Mouse (Mus musculus) limb, embryonic 10.5 days (tissue): ENCODE measurements around the gene Plxdc1. TPM values are rescaled to one million over a fixed set of nuclear protein-coding genes. Genes with fewer than 3 reads are reported as not detected.

Source experiments
- DNase-seq: peaks from one replicate; pipeline ENCODE4 v3.0.0-alpha.2; 2017; ENCODE audit warnings: low spot score
- H3K27ac ChIP-seq: fragments of 300-500 bp; sonication (generic); 2 replicates; pipeline ENCODE4 v1.5.1; 2016; ENCODE audit warnings: mild to moderate bottlenecking
- H3K27me3 ChIP-seq: fragments of 300-500 bp; sonication (generic); 2 replicates; pipeline ENCODE4 v1.6.1; 2016; ENCODE audit warnings: low read depth, mild to moderate bottlenecking; ENCODE audit not compliant: poor library complexity, severe bottlenecking
- H3K36me3 ChIP-seq: fragments of 300-500 bp; sonication (generic); 2 replicates; pipeline ENCODE4 v1.6.1; 2016; ENCODE audit warnings: mild to moderate bottlenecking, moderate library complexity
- H3K4me1 ChIP-seq: fragments of 300-500 bp; sonication (generic); 2 replicates; pipeline ENCODE4 v1.6.1; 2016
- H3K4me3 ChIP-seq: fragments of 300-500 bp; sonication (generic); 2 replicates; pipeline ENCODE4 v1.5.1; 2016; ENCODE audit warnings: mild to moderate bottlenecking, moderate library complexity
- H3K9me3 ChIP-seq: fragments of 300-500 bp; sonication (generic); replicated peaks from 2 replicates; pipeline ENCODE4 v1.6.1; 2016; ENCODE audit warnings: mild to moderate bottlenecking
- WGBS: fragments of 180-500 bp; shearing (Covaris S2); methylation state at CpG from one replicate; pipeline ENCODE4 v1.1.7; 2016; 5-methylcytosine and 5-hydroxymethylcytosine counted together
- microRNA-seq: library from miRNA; unstranded; fragments of <30 nt; microRNA quantifications from one replicate; pipeline ENCODE4, GENCODE M21; 2017
- polyA plus RNA-seq: library from polyadenylated mRNA; unstranded; fragments of >200 nt; fragmentation: Nextera tagmentation; extraction: Ambion mirVana; gene quantifications from 2 replicates; pipeline ENCODE4 v1.2.1, GENCODE M21; 2016

Gene Plxdc1
- polyA plus RNA-seq, 1 experiment from 2014 or later, result not detected

DNA sequence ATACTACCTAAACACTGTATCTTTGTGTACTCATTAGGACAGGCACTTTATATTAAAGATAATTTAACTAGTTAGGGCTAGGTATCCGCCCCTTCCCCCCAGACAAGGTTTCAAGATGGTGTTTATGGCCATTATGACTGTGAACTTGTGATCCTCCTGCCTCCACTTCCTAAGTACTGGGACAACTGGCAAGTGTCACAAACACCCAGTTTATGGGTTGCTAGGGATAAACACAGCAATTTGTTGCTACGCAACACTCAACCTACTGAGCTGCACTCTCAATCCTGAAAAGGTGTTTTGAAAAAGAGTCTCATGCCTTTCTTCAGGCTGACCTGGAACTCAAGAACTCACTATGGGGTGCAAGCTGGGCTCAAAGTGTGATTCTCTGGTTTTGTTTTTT, 108.9 kb downstream of the Plxdc1 start:
- 50% methylated on average over 2 of the region's 2 CpGs for WGBS
- H3K4me3 ChIP-seq, result no peak overlapping the region
- peaks cover 4% of the 10 kb centered on the region; the same call in 1 of the 2 replicates for H3K4me1 ChIP-seq
- H3K36me3 ChIP-seq, result no peaks in the 10 kb centered on the region
- H3K27ac ChIP-seq, result no peak overlapping the region
- H3K9me3 ChIP-seq, result no peaks in the 10 kb centered on the region
- no peaks in the 10 kb centered on the region for H3K27me3 ChIP-seq
- DNase-seq, result peak; percentile 64

DNA sequence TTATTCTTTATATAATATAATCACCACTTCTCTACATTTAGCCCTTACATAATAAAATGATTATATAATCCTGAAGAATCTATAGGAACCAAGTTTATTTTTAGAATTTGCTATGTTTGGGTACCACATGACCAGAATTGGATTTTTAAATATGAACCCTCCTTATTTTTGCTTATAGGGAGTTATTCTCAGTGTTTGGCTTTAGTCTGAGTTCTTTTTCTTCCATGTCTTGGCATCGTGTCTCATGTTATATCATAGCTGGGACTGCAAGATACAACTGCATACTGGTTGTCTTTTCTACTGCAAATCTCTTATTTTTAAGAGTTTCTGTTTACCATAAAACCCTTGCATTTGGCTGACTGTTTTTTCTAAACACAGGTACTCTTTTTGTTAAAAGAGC, 111.8 kb downstream of the Plxdc1 start:
- peaks cover 4% of the 10 kb centered on the region; the same call in 1 of the 2 replicates for H3K4me1 ChIP-seq
- no peak overlapping the region for H3K4me3 ChIP-seq
- 95% methylated on average over 1 of the region's 1 CpGs for WGBS
- no peak overlapping the region for H3K27ac ChIP-seq
- no peaks in the 10 kb centered on the region for H3K27me3 ChIP-seq
- H3K36me3 ChIP-seq, result no peaks in the 10 kb centered on the region
- no peak for DNase-seq
- no peaks in the 10 kb centered on the region for H3K9me3 ChIP-seq

Small RNAs within 50 kb of the gene (microRNA-seq; reads per million reads assigned to microRNA genes)
- gene Gm22461 (not detected), gene Gm27597 (not detected)

Other genes with a start within 250 kb of the Plxdc1 start
- 1.6 and 1.9 TPM in 2 replicates for gene Pip4k2b, start 241.7 kb downstream of the Plxdc1 start, polyA plus RNA-seq
- gene Cwc25, start 219.9 kb downstream of the Plxdc1 start, polyA plus RNA-seq, result 17.8 and 21.6 TPM in 2 replicates
- 0.43 and 0.74 TPM in 2 replicates for gene 1700001P01Rik, start 210.5 kb downstream of the Plxdc1 start, polyA plus RNA-seq
- 449 and 506 TPM in 2 replicates for gene Rpl23, start 204.0 kb downstream of the Plxdc1 start, polyA plus RNA-seq
- 90.0 and 110 TPM in 2 replicates for gene Lasp1, start 187.4 kb downstream of the Plxdc1 start, polyA plus RNA-seq
- 10.9 and 14.0 TPM in 2 replicates for gene B230217C12Rik, start 145.7 kb downstream of the Plxdc1 start, polyA plus RNA-seq
- 0.50 and 0.60 TPM in 2 replicates for gene Fbxo47, start 102.3 kb downstream of the Plxdc1 start, polyA plus RNA-seq
- gene Arl5c, start 9.7 kb upstream of the Plxdc1 start, polyA plus RNA-seq, result 12.4 and 17.8 TPM in 2 replicates
- 3.4 and 6.5 TPM in 2 replicates for gene Cacnb1, start 36.6 kb upstream of the Plxdc1 start, polyA plus RNA-seq
- 1,186 and 1,476 TPM in 2 replicates for gene Rpl19, start 40.3 kb upstream of the Plxdc1 start, polyA plus RNA-seq
- gene Stac2, start 67.0 kb upstream of the Plxdc1 start, polyA plus RNA-seq, result 0.28 and 0.56 TPM in 2 replicates
- 17.3 and 27.3 TPM in 2 replicates for gene Fbxl20, start 164.0 kb upstream of the Plxdc1 start, polyA plus RNA-seq
- gene Med1, start 206.8 kb upstream of the Plxdc1 start, polyA plus RNA-seq, result 73.2 and 84.3 TPM in 2 replicates
- gene Cdk12, start 216.6 kb upstream of the Plxdc1 start, polyA plus RNA-seq, result 12.2 and 14.6 TPM in 2 replicates